Mouse (Mus musculus) CH12.LX (cell line): ENCODE results near the gene Snx8.

Experiments
- CTCF ChIP-seq, 2 experiments: IDR thresholded peaks in 1 of 2; conservative IDR thresholded peaks in 1 of 2; 2 replicates each; pipeline ENCODE4 v1.5.1; 2011 to 2012; ENCODE audit warnings: low read depth in 2 of 2, low read length in 2 of 2, improper control_type of control experiment in 1 of 2, inconsistent platforms in 1 of 2, mild to moderate bottlenecking in 1 of 2, moderate library complexity in 1 of 2
- POLR2A ChIP-seq: IDR thresholded peaks from 2 replicates; pipeline ENCODE4 v1.6.1; 2011; ENCODE audit warnings: low read depth, mild to moderate bottlenecking, improper control_type of control experiment, low read length
- SMC3 ChIP-seq: IDR thresholded peaks from 2 replicates; pipeline ENCODE4 v1.6.1; 2011; ENCODE audit warnings: low read depth, low read length, improper control_type of control experiment
- USF2 ChIP-seq: conservative IDR thresholded peaks from 2 replicates; pipeline ENCODE4 v1.6.1; 2011; ENCODE audit warnings: low read depth, low read length, improper control_type of control experiment

- TF ChIP-seq CTCF (conservative IDR thresholded peaks at IDR 0.05 in 1 of 2, IDR thresholded peaks at IDR 0.05 in 1 of 2; ENCODE audit: low read depth in 2 of 2, low read length in 2 of 2): no peak
- TF ChIP-seq SMC3: no peak
- TF ChIP-seq USF2: no peak
- TF ChIP-seq POLR2A: no peak
Observed at GRCm38 (mm10) chr5:140306016-140306415, 83.0 kb downstream of the Snx8 start.
